Mouse (Mus musculus) stomach, embryonic 14.5 days (tissue): ENCODE data around the gene Nelfa. TPM values are rescaled to one million over a fixed set of nuclear protein-coding genes. Genes with fewer than 3 reads are reported as not detected.
"Not testable (repeated sequence)": the region's sequence is repeated elsewhere in the genome, so short reads cannot be mapped to it uniquely, and the experiment has no call there.

Source experiments
- ATAC-seq: fragments of 200-750 bp; cut with Nextera tagmentation; 2 replicates; pipeline ENCODE4 v1.8.0; 2017; ENCODE audit warnings: low read depth, moderate TSS enrichment; ENCODE audit not compliant: insufficient number of reproducible peaks, insufficient read depth, low FRiP score
- H3K27ac ChIP-seq: fragments of 300-500 bp; sonication (generic); 2 replicates; pipeline ENCODE4 v1.5.1; 2014; ENCODE audit warnings: mild to moderate bottlenecking, low read length, moderate library complexity, mixed read lengths
- H3K27me3 ChIP-seq: fragments of 300-500 bp; sonication (generic); 2 replicates; pipeline ENCODE4 v1.6.1; 2014; ENCODE audit warnings: low read length, control low read depth, mixed read lengths; ENCODE audit not compliant: control insufficient read depth, insufficient read depth
- H3K36me3 ChIP-seq: fragments of 300-500 bp; sonication (generic); 2 replicates; pipeline ENCODE4 v1.6.1; 2014; ENCODE audit warnings: mild to moderate bottlenecking, control low read depth, low read length, moderate library complexity, mixed read lengths; ENCODE audit not compliant: control insufficient read depth, insufficient read depth
- H3K4me1 ChIP-seq: fragments of 300-500 bp; sonication (generic); 2 replicates; pipeline ENCODE4 v1.6.1; 2014; ENCODE audit warnings: low read length, control low read depth, mixed read lengths; ENCODE audit not compliant: control insufficient read depth, insufficient read depth
- H3K4me2 ChIP-seq: fragments of 300-500 bp; sonication (generic); replicated peaks from 2 replicates; pipeline ENCODE4 v1.6.1; 2014; ENCODE audit warnings: low read depth, low read length, control low read depth
- H3K4me3 ChIP-seq: fragments of 300-500 bp; sonication (generic); 2 replicates; pipeline ENCODE4 v1.5.1; 2014; ENCODE audit warnings: low read depth, low read length, control low read depth
- H3K9ac ChIP-seq: fragments of 300-500 bp; sonication (generic); replicated peaks from 2 replicates; pipeline ENCODE4 v1.6.1; 2014; ENCODE audit warnings: low read depth, mild to moderate bottlenecking, control low read depth, low read length, moderate library complexity, mixed read lengths
- H3K9me3 ChIP-seq: fragments of 300-500 bp; sonication (generic); 2 replicates; pipeline ENCODE4 v1.6.1; 2016; ENCODE audit warnings: low read depth, low read length, control low read depth; ENCODE audit not compliant: control insufficient read depth
- WGBS: fragments of 180-500 bp; shearing (Covaris S2); extraction: QIAGEN DNeasy Blood & Tissue Kit; methylation state at CpG from one replicate; pipeline ENCODE4 v1.1.7; 2014; 5-methylcytosine and 5-hydroxymethylcytosine counted together
- polyA plus RNA-seq: library from polyadenylated mRNA; unstranded; fragments of >200 nt; fragmentation: Nextera tagmentation; extraction: Ambion mirVana; gene quantifications from 2 replicates; pipeline ENCODE4 v1.2.1, GENCODE M21; 2014

Gene Nelfa
- polyA plus RNA-seq, 1 experiment from 2014 or later: 46.7 TPM

DNA sequence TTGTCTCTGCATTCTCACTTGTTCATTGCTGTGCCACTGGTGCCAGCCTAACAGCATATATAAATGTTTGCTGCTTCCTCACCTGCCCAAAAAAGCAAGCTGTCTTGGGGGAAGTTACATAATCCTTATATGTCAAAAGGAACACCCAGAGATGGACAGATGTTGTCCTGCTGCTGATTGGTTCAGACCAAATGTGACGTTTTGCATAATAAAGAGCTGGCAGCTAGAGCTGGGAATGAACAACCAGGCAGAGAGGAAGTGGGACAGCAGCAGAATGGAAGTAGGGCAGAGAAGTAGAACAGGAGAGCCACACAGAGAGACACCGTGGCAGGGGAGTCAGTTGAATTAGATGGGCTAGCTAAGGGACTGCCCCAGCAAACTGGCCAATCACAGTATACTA is 3.8 kb downstream of the Nelfa start:
- WGBS: 83% methylated on average over 2 of the region's 2 CpGs
- no peak for ATAC-seq
- H3K4me2 ChIP-seq: no peak overlapping the region

GRCm38 (mm10) chr5:33926170-33926569 is 10.0 kb downstream of the Nelfa start:
- Histone ChIP-seq H3K27ac (no peak overlapping the region), H3K4me1 (no peaks in the 10 kb centered on the region), H3K36me3 (peaks cover 22% of the 10 kb centered on the region), H3K27me3 (no peaks in the 10 kb centered on the region), H3K4me2 (no peak overlapping the region), H3K9ac (no peak overlapping the region), H3K4me3 (no peak overlapping the region), H3K9me3 (peaks cover 3% of the 10 kb centered on the region; the same call in 1 of the 2 replicates)
- no peak for ATAC-seq

More for the DNA sequence above, 3.8 kb downstream of the Nelfa start:
- Histone ChIP-seq H3K9ac (no peak overlapping the region), H3K36me3 (peaks cover 17% of the 10 kb centered on the region), H3K4me1 (peaks cover 13% of the 10 kb centered on the region; the same call in 1 of the 2 replicates), H3K27ac (no peak overlapping the region), H3K27me3 (no peaks in the 10 kb centered on the region), H3K4me3 (no peak overlapping the region), H3K9me3 (peaks cover 3% of the 10 kb centered on the region; the same call in 1 of the 2 replicates)

- 35% methylated on average over 2 of the region's 2 CpGs for WGBS
- H3K36me3 ChIP-seq: peaks cover 31% of the 10 kb centered on the region
Measured at GRCm38 (mm10) chr5:33922566-33922965, 13.6 kb downstream of the Nelfa start.

GRCm38 (mm10) chr5:33921486-33922235 is 14.6 kb downstream of the Nelfa start:
- Histone ChIP-seq H3K9ac (no peak overlapping the region), H3K36me3 (peaks cover 33% of the 10 kb centered on the region), H3K9me3 (no peaks in the 10 kb centered on the region), H3K4me1 (no peaks in the 10 kb centered on the region), H3K27ac (no peak overlapping the region), H3K4me2 (no peak overlapping the region), H3K27me3 (no peaks in the 10 kb centered on the region), H3K4me3 (no peak overlapping the region)
- no peak for ATAC-seq
- WGBS: 84% methylated on average over 7 of the region's 7 CpGs

More at GRCm38 (mm10) chr5:33922566-33922965, 13.6 kb downstream of the Nelfa start:
- Histone ChIP-seq H3K9me3 (no peaks in the 10 kb centered on the region), H3K27me3 (no peaks in the 10 kb centered on the region), H3K27ac (no peak overlapping the region), H3K9ac (no peak overlapping the region), H3K4me2 (no peak overlapping the region), H3K4me1 (no peaks in the 10 kb centered on the region), H3K4me3 (no peak overlapping the region)
- ATAC-seq: no peak

DNA sequence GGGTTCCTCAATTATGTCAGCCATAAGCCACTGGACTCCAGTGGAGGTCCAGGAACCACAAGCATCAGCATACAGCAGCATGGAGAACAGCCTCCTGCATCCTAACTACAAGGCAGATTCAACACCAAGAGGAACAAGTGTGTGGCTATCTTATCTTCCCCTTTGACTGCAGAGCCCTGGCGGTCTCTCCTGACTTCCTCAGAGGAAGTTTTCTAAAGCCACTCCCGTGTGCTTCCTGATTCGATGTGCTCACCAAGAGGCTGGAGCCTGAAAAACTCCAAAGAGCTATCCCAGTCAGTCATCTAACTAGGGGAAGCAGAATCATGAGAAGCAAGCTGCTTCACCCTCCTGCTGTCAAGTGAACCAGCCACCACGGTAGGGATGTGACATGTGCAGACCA is 15.3 kb downstream of the Nelfa start:
- H3K9ac ChIP-seq: no peak overlapping the region
- H3K36me3 ChIP-seq: peaks cover 39% of the 10 kb centered on the region
- no peaks in the 10 kb centered on the region for H3K27me3 ChIP-seq
- H3K4me3 ChIP-seq: no peak overlapping the region
- H3K4me1 ChIP-seq: no peaks in the 10 kb centered on the region
- 86% methylated on average over 4 of the region's 4 CpGs for WGBS
- ATAC-seq: no peak
- H3K9me3 ChIP-seq: no peaks in the 10 kb centered on the region
- no peak overlapping the region for H3K4me2 ChIP-seq
- no peak overlapping the region for H3K27ac ChIP-seq

DNA sequence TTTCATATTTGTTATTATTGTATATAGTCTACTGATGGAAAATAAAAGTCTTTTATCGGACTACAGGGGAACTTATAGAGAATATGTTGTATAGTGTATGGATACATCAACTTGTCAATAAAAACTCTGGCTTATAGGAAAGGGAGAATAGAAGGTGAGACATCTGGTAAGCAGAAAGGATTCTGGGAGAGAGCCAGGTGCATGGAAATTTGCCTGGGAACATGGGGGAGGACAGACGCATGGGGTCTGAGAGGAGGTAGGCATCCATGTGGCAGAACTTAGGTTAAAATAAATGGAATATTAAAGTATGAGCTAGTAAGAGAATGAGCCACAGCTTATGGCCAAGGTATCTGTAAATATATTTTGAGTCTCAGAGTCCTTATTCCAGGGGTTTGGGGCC is 16.2 kb downstream of the Nelfa start:
- no peak for ATAC-seq
- no peaks in the 10 kb centered on the region for H3K27me3 ChIP-seq
- H3K9me3 ChIP-seq: no peaks in the 10 kb centered on the region
- H3K4me2 ChIP-seq: no peak overlapping the region
- no peak overlapping the region for H3K9ac ChIP-seq
- no peak overlapping the region for H3K27ac ChIP-seq
- H3K36me3 ChIP-seq: peaks cover 42% of the 10 kb centered on the region
- 96% methylated on average over 2 of the region's 2 CpGs for WGBS
- no peak overlapping the region for H3K4me3 ChIP-seq
- H3K4me1 ChIP-seq: no peaks in the 10 kb centered on the region

- H3K4me1 ChIP-seq: no peaks in the 10 kb centered on the region
- H3K9ac ChIP-seq: no peak overlapping the region
- 91% methylated on average over 1 of the region's 1 CpGs for WGBS
- H3K36me3 ChIP-seq: peaks cover 42% of the 10 kb centered on the region
- H3K4me2 ChIP-seq: no peak overlapping the region
- no peaks in the 10 kb centered on the region for H3K27me3 ChIP-seq
- H3K4me3 ChIP-seq: no peak overlapping the region
- H3K9me3 ChIP-seq: no peaks in the 10 kb centered on the region
- no peak for ATAC-seq
- no peak overlapping the region for H3K27ac ChIP-seq
Measured at GRCm38 (mm10) chr5:33919466-33919865, 16.7 kb downstream of the Nelfa start.

GRCm38 (mm10) chr5:33916616-33917015 is 19.6 kb downstream of the Nelfa start:
- H3K4me1 ChIP-seq, H3K27me3 ChIP-seq, H3K9ac ChIP-seq, ATAC-seq, H3K4me3 ChIP-seq, H3K9me3 ChIP-seq, H3K27ac ChIP-seq, H3K4me2 ChIP-seq: not testable (repeated sequence)
- peaks cover 48% of the 10 kb centered on the region for H3K36me3 ChIP-seq
- 93% methylated on average over 2 of the region's 2 CpGs for WGBS

- H3K4me2 ChIP-seq, H3K9ac ChIP-seq, H3K9me3 ChIP-seq, ATAC-seq, H3K4me1 ChIP-seq, H3K4me3 ChIP-seq, H3K27me3 ChIP-seq, H3K27ac ChIP-seq: not testable (repeated sequence)
- peaks cover 35% of the 10 kb centered on the region for H3K36me3 ChIP-seq
Measured at GRCm38 (mm10) chr5:33915031-33915430, 21.2 kb downstream of the Nelfa start.
